Mouse (Mus musculus) adrenal gland, adult 10 weeks (tissue): Measurements from ENCODE around the gene Glg1. TPM values are rescaled to one million over a fixed set of nuclear protein-coding genes. Genes with fewer than 3 reads are reported as not detected.

ENCODE experiments used
- polyA plus RNA-seq: library from polyadenylated mRNA; stranded (reverse); fragments of 350-450 nt; fragmentation: Illumina TruSeq; extraction: RNeasy Lipid Tissue Mini Kit (QIAGEN cat#74804); gene quantifications from one replicate; pipeline ENCODE4 v1.2.3, GENCODE M21; 2014; ENCODE audit warnings: low read depth, low replicate concordance

The Glg1 gene
- polyA plus RNA-seq, result 127 TPM

DNA sequence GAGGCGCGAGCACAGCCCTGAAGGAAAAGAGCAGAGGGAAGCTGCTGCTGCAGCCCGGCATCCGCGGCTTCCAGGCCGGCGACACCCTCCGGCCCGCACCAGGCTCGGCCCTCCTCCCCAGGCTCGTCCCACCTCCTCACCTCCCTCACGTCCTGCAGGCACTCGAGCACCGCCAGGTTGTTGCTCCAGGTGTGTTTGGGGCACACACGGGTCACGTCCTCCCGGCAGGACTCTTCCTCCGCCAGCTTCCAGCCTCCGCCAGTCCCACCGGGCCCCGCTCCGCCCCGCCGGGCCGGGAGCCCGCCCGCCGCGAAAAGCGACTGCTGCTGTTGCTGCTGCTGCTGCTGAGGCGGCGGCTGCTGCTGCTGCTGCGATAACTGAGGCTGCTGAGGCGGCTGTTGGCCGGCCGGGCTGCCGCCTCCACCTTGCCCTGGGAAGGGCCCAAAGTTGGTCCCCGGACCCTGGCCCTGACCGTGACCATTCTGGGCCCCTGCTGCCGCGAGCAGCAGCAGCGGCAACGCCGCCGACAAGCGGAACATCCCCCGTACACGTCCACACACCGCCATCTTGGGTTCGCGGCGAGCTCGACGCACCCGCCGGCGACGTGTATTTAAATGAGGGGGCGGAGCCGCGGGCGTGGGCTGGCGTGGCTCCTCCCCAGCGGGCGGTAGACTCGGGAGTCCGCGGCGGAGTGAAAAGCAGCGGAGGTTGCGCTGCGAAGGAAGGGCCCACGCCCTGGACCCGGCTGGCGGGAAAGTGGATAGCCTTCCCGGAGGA is at the start of gene Glg1:
Gene Glg1, minus strand, starts transcription at position 586 of the 777 bp plus-strand sequence.

DNA sequence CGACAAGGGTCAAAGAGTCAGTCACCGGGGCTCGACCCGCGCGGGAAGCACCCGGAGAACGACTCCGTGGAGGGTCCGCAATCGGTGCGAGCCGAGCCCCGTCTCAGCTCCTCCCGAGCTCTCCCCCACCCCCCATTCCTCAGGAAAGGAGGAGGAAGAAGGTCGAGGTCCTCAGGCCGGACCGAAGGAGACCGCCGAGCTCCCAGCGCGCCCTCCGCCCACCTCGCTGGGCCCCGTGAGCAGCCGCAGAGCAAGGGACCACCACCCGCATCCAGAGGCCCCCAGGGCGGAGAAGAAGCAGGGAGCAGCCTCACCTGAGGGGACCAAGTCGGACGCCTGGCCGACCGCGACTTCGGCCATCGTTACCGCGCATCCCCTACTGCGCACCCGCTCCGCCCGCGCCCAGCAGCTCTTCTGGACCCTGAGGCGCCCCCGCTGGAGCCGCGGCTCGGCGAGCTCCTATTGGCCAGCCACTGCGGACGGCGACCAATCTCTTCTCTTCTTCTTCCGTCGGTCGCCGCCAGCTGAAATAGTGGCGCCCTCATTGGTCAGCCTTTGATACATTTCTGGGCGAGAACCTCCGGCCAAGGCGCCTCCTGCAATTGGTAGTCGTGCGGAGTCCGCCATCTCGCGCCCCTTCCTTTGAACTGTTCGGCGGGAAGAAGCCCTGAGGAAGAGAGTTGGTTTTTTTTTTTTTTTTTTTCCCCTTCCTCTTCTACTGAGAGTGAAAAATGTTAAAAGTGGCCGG is 41.0 kb upstream of the Glg1 start, which contains the start of gene Rfwd3:
Gene Rfwd3, minus strand, starts transcription at position 402 of the 748 bp plus-strand sequence.

Other genes with a start within 250 kb of the Glg1 start
- gene Ddx19b, start 227.5 kb downstream of the Glg1 start, polyA plus RNA-seq, result 11.0 TPM
- gene Aars, start 226.1 kb downstream of the Glg1 start, polyA plus RNA-seq, result 33.4 TPM
- gene Exosc6, start 202.9 kb downstream of the Glg1 start, polyA plus RNA-seq, result 9.0 TPM
- not detected for gene Clec18a, start 166.8 kb downstream of the Glg1 start, polyA plus RNA-seq
- 31.7 TPM for gene Pdpr, start 164.6 kb downstream of the Glg1 start, polyA plus RNA-seq
- gene Rfwd3, start 41.0 kb upstream of the Glg1 start, polyA plus RNA-seq, result 122 TPM
- 37.7 TPM for gene Mlkl, start 79.0 kb upstream of the Glg1 start, polyA plus RNA-seq
- 7.4 TPM for gene Fa2h, start 134.6 kb upstream of the Glg1 start, polyA plus RNA-seq